Mouse (Mus musculus): ENCODE results near the gene Gm20388. TPM values are rescaled to one million over a fixed set of nuclear protein-coding genes. Genes with fewer than 3 reads are reported as not detected.

Gene Gm20388
- polyA plus RNA-seq, 1 experiment from 2014 or later = not detected

DNA sequence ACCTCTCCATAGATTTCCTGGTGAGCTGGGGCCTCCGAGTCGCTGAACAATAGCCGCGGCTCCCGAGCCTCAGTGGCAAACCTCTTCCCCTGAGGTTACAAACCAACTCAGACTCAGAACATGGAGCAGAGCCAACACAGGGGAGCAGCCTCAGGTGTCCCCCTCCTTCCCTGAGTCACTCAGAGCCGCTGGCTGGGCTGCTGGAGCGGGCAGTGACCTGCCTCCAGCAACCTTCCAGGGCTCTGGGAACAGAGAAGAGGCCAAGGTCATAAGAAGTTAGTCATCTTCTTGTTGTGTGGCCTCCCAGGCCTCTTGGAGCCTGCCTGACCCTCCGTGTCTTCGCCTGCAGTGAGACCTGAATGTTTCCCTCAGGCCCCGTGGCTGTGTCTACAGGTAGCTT lies 1107.6 kb downstream of the Gm20388 start:
- no peak overlapping the region for H3K4me3 ChIP-seq (replicated peaks)
- DNase-seq (no peak), ATAC-seq (ENCODE audit: low read depth) (no peak)
- H3K36me3 ChIP-seq = no peaks in the 10 kb centered on the region
- H3K27me3 ChIP-seq = peaks cover 30% of the 10 kb centered on the region
- no peaks in the 10 kb centered on the region for H3K9me3 ChIP-seq (replicated peaks)
- no peaks in the 10 kb centered on the region for H3K4me1 ChIP-seq (replicated peaks)
- WGBS (ENCODE audit: insufficient replicate concordance) = 52% methylated on average over 10 of the region's 10 CpGs
- H3K4me2 ChIP-seq = no peak overlapping the region
- H3K9ac ChIP-seq = no peak overlapping the region
- no peak overlapping the region for H3K27ac ChIP-seq

- Histone ChIP-seq H3K9ac (no peak overlapping the region), H3K9me3 (replicated peaks) (no peaks in the 10 kb centered on the region), H3K4me3 (replicated peaks) (no peak overlapping the region), H3K4me1 (replicated peaks) (no peaks in the 10 kb centered on the region), H3K4me2 (no peak overlapping the region), H3K36me3 (no peaks in the 10 kb centered on the region), H3K27me3 (peaks cover 44% of the 10 kb centered on the region), H3K27ac (no peak overlapping the region)
- 45% methylated on average over 12 of the region's 12 CpGs for WGBS (ENCODE audit: insufficient replicate concordance)
- no peak for ATAC-seq (ENCODE audit: low read depth)
- DNase-seq = no peak
Observed at GRCm38 (mm10) chr8:121021488-121021887, 1110.8 kb downstream of the Gm20388 start.

DNA sequence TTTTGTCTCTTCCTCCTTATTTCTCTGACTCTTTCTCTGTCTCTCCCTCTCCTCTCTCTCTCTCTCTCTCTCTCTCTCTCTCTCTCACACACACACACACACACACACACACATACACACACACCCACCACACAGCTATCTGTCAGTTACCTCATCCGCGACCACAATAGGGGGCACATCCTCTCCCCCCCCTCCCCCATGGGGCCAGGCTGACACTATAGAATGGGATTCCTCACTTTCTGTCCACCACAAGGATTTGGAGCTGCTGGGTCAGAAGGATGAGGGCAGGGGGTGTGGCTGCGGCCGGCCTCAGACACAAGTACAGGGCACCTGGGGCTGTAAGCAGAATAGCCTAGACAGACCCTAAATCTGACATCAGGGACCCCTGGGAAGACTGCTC lies 1112.4 kb downstream of the Gm20388 start:
- H3K4me2 ChIP-seq = no peak overlapping the region
- no peak overlapping the region for H3K4me3 ChIP-seq (replicated peaks)
- peaks cover 30% of the 10 kb centered on the region for H3K27me3 ChIP-seq
- H3K4me1 ChIP-seq (replicated peaks) = no peaks in the 10 kb centered on the region
- WGBS (ENCODE audit: insufficient replicate concordance) = 83% methylated on average over 4 of the region's 4 CpGs
- no peak overlapping the region for H3K9ac ChIP-seq
- ATAC-seq (ENCODE audit: low read depth) (no peak), DNase-seq (no peak)
- H3K36me3 ChIP-seq = no peaks in the 10 kb centered on the region
- H3K27ac ChIP-seq = no peak overlapping the region
- no peaks in the 10 kb centered on the region for H3K9me3 ChIP-seq (replicated peaks)

GRCm38 (mm10) chr8:121023736-121024135 lies 1113.1 kb downstream of the Gm20388 start:
- Histone ChIP-seq H3K4me1 (replicated peaks) (no peaks in the 10 kb centered on the region), H3K27me3 (peaks cover 29% of the 10 kb centered on the region), H3K36me3 (no peaks in the 10 kb centered on the region), H3K27ac (no peak overlapping the region), H3K9me3 (replicated peaks) (no peaks in the 10 kb centered on the region), H3K4me2 (no peak overlapping the region), H3K9ac (no peak overlapping the region), H3K4me3 (replicated peaks) (no peak overlapping the region)
- ATAC-seq (ENCODE audit: low read depth) (no peak), DNase-seq (no peak)
- 24% methylated on average over 18 of the region's 18 CpGs for WGBS (ENCODE audit: insufficient replicate concordance)

GRCm38 (mm10) chr8:121025486-121025885 lies 1114.8 kb downstream of the Gm20388 start:
- Histone ChIP-seq H3K9ac (no peak overlapping the region), H3K27ac (no peak overlapping the region), H3K4me3 (replicated peaks) (no peak overlapping the region), H3K27me3 (peaks cover 27% of the 10 kb centered on the region), H3K36me3 (no peaks in the 10 kb centered on the region), H3K9me3 (replicated peaks) (no peaks in the 10 kb centered on the region), H3K4me2 (no peak overlapping the region), H3K4me1 (replicated peaks) (no peaks in the 10 kb centered on the region)
- 47% methylated on average over 5 of the region's 5 CpGs for WGBS (ENCODE audit: insufficient replicate concordance)
- ATAC-seq (ENCODE audit: low read depth) = no peak
- no peak for DNase-seq

DNA sequence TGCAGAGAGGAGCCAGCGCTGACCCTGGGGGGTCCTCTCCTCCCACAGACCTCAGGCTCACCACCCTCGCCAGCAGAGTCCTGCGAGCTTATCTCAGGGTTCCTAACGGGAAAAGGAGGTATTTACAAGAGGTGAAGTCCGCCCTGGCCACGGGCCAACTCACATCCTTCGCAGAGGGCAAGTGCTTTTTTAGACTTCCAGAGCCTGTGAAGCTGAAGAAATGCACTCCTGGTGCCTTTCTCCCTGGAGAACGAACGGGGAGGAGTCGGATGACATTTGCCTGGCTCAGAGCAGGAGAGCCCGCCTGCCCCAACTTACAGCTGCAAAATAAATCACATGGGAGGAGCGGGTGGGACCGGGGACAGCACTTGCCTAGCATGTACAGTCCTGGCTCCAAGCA lies 1117.1 kb downstream of the Gm20388 start:
- no peak for ATAC-seq (ENCODE audit: low read depth)
- no peak overlapping the region for H3K9ac ChIP-seq
- 28% methylated on average over 13 of the region's 13 CpGs for WGBS (ENCODE audit: insufficient replicate concordance)
- no peaks in the 10 kb centered on the region for H3K36me3 ChIP-seq
- H3K27me3 ChIP-seq = peaks cover 18% of the 10 kb centered on the region
- H3K9me3 ChIP-seq (replicated peaks) = no peaks in the 10 kb centered on the region
- no peak overlapping the region for H3K27ac ChIP-seq
- H3K4me1 ChIP-seq (replicated peaks) = no peaks in the 10 kb centered on the region
- no peak overlapping the region for H3K4me3 ChIP-seq (replicated peaks)
- H3K4me2 ChIP-seq = no peak overlapping the region
- no peak for DNase-seq

DNA sequence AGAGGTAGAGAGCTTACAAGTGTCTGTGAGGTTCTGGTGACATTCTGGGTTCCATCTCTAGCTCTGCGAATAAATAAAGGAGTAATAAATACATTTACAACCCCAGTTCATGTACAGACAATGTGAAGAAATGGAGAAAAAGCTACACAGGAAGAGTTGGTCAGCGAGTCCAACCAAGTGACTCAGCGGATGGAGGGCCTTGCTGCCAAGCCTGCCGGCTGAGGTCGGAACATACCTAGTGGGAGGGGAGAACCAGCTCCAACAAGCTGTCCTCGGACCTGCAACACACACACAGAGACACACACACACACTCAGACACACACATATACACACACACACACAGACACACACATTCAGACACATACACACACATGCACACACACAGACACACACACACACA lies 1118.4 kb downstream of the Gm20388 start:
- Histone ChIP-seq H3K27ac (no peak overlapping the region), H3K36me3 (no peaks in the 10 kb centered on the region), H3K9ac (no peak overlapping the region), H3K4me1 (replicated peaks) (no peaks in the 10 kb centered on the region), H3K9me3 (replicated peaks) (no peaks in the 10 kb centered on the region), H3K4me3 (replicated peaks) (no peak overlapping the region), H3K4me2 (no peak overlapping the region), H3K27me3 (peaks cover 6% of the 10 kb centered on the region)
- DNase-seq (no peak), ATAC-seq (ENCODE audit: low read depth) (no peak)
- WGBS (ENCODE audit: insufficient replicate concordance) = 62% methylated on average over 6 of the region's 6 CpGs

DNA sequence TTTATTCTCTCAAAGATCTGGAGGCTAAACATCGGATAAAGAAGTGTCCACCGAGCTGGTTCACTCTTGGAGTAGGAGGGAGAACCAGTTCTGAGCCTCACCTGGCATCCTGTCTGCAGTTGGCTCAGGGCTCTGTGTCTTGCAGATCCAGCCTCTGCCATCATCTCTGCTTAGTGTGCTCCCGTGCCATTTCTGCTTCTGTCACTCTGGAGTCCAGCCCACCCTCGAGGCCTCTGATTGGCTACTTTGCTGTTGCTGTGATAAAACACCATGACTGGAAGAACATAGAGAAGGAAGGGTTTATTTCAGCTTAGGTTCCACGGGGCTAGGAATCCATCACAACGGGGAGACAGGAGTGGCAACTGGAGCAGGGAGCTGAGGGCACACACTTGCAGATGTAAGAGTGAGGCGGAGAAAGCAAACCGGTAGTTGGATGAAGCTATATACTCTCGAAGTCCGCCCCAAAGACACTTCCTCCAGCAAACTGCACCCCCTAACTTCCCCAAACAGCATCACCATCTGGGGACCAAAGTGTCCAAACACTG lies 1119.9 kb downstream of the Gm20388 start:
- ATAC-seq (ENCODE audit: low read depth) = no peak
- WGBS (ENCODE audit: insufficient replicate concordance) = 55% methylated on average over 10 of the region's 10 CpGs
- Histone ChIP-seq H3K9me3 (replicated peaks) (no peaks in the 10 kb centered on the region), H3K27ac (no peak overlapping the region), H3K27me3 (no peaks in the 10 kb centered on the region), H3K9ac (no peak overlapping the region), H3K4me2 (no peak overlapping the region), H3K36me3 (no peaks in the 10 kb centered on the region), H3K4me1 (replicated peaks) (no peaks in the 10 kb centered on the region), H3K4me3 (replicated peaks) (no peak overlapping the region)
- DNase-seq = no peak

- Histone ChIP-seq H3K9ac (no peak overlapping the region), H3K27ac (no peak overlapping the region), H3K4me2 (no peak overlapping the region), H3K36me3 (no peaks in the 10 kb centered on the region), H3K4me1 (replicated peaks) (no peaks in the 10 kb centered on the region), H3K4me3 (replicated peaks) (no peak overlapping the region), H3K9me3 (replicated peaks) (no peaks in the 10 kb centered on the region), H3K27me3 (no peaks in the 10 kb centered on the region)
- 70% methylated on average over 20 of the region's 20 CpGs for WGBS (ENCODE audit: insufficient replicate concordance)
- ATAC-seq (ENCODE audit: low read depth) = no peak
- DNase-seq = no peak
Observed at GRCm38 (mm10) chr8:121033299-121034013, 1122.8 kb downstream of the Gm20388 start.

- no peak overlapping the region for H3K27ac ChIP-seq
- 61% methylated on average over 8 of the region's 8 CpGs for WGBS (ENCODE audit: insufficient replicate concordance)
- no peaks in the 10 kb centered on the region for H3K36me3 ChIP-seq
- H3K27me3 ChIP-seq = no peaks in the 10 kb centered on the region
- ATAC-seq (ENCODE audit: low read depth) (no peak), DNase-seq (no peak)
- H3K4me2 ChIP-seq = no peak overlapping the region
- H3K4me3 ChIP-seq (replicated peaks) = no peak overlapping the region
- H3K9me3 ChIP-seq (replicated peaks) = no peaks in the 10 kb centered on the region
- H3K9ac ChIP-seq = no peak overlapping the region
- H3K4me1 ChIP-seq (replicated peaks) = no peaks in the 10 kb centered on the region
Observed at GRCm38 (mm10) chr8:121035611-121036010, 1125.0 kb downstream of the Gm20388 start.

GRCm38 (mm10) chr8:121043719-121044440 lies 1133.2 kb downstream of the Gm20388 start:
- H3K4me1 ChIP-seq (replicated peaks) = no peaks in the 10 kb centered on the region
- WGBS (ENCODE audit: insufficient replicate concordance) = 49% methylated on average over 19 of the region's 19 CpGs
- ATAC-seq (ENCODE audit: low read depth) (no peak), DNase-seq (no peak)
- H3K4me3 ChIP-seq (replicated peaks) = no peak overlapping the region
- H3K36me3 ChIP-seq = no peaks in the 10 kb centered on the region
- no peaks in the 10 kb centered on the region for H3K27me3 ChIP-seq
- no peak overlapping the region for H3K4me2 ChIP-seq
- no peak overlapping the region for H3K27ac ChIP-seq
- no peak overlapping the region for H3K9ac ChIP-seq
- no peaks in the 10 kb centered on the region for H3K9me3 ChIP-seq (replicated peaks)

All from liver, embryonic 13.5 days (tissue).